Mouse (Mus musculus) gastrocnemius, postnatal 36 days (tissue): Measurements from ENCODE around the gene Mpo. TPM values are rescaled to one million over a fixed set of nuclear protein-coding genes. Genes with fewer than 3 reads are reported as not detected.

Experiments
- microRNA-seq, 2 experiments: library from miRNA; unstranded; fragments of <30 nt; microRNA quantifications; one replicate each; pipeline ENCODE4 v1.2.0; 2021
- total RNA-seq, 2 experiments: library from RNA; stranded (reverse); gene quantifications; 2 replicates each; pipeline ENCODE4 v1.2.3; 2021

The Mpo gene
- total RNA-seq, 2 experiments from 2014 or later: not detected

Small RNA genes lying within 50 kb of the gene (microRNA-seq; reads per million reads assigned to microRNA genes)
- 0 reads per million in 2 experiments for gene Mir142
- 0 reads per million in 2 experiments for gene Mir142b

Other genes starting within 250 kb of the Mpo start
- gene Gm11492, start 226.9 kb upstream of the Mpo start, total RNA-seq: not detected
- gene Sept4, start 224.7 kb upstream of the Mpo start, total RNA-seq: 10 to 100 TPM; 11.3 to 11.9 TPM
- 10 to 100 TPM in 1 of 2 experiments, 1 to 10 TPM in 1; 8.9 to 13.4 TPM for gene Mtmr4, start 201.4 kb upstream of the Mpo start, total RNA-seq
- not detected for gene Hsf5, start 176.4 kb upstream of the Mpo start, total RNA-seq
- under 1 TPM; 0.15 to 0.38 TPM for gene Rnf43, start 130.9 kb upstream of the Mpo start, total RNA-seq
- gene Supt4a, start 56.0 kb upstream of the Mpo start, total RNA-seq: 10 to 100 TPM; 26.8 to 37.6 TPM
- gene Tspoap1, start 33.0 kb upstream of the Mpo start, total RNA-seq: under 1 TPM in 1 of 2 experiments, not detected in 1; 0.13 TPM
- gene Lpo, start 34.7 kb downstream of the Mpo start, total RNA-seq: not detected
- 1 to 10 TPM; 1.3 to 1.8 TPM for gene Mks1, start 59.6 kb downstream of the Mpo start, total RNA-seq
- not detected for gene Epx, start 82.0 kb downstream of the Mpo start, total RNA-seq
- not detected for gene Olfr462, start 98.7 kb downstream of the Mpo start, total RNA-seq
- not detected for gene Olfr463, start 103.8 kb downstream of the Mpo start, total RNA-seq
- not detected for gene Olfr464, start 127.4 kb downstream of the Mpo start, total RNA-seq
- 100 to 1,000 TPM; 157 to 161 TPM for gene Dynll2, start 194.0 kb downstream of the Mpo start, total RNA-seq